Mouse (Mus musculus) embryonic fibroblast, embryonic 13.5 days (primary cell): ENCODE measurements around the gene Cyb561d1.

Experiments
- CTCF ChIP-seq: IDR thresholded peaks from 2 replicates; pipeline ENCODE4 v1.5.1; 2011; ENCODE audit warnings: mild to moderate bottlenecking, control low read depth, low read length, moderate library complexity, borderline replicate concordance; ENCODE audit not compliant: insufficient read depth
- POLR2A ChIP-seq: IDR thresholded peaks from 2 replicates; pipeline ENCODE4 v1.6.1; 2011; ENCODE audit warnings: low read depth, mild to moderate bottlenecking, control low read depth, low read length, moderate library complexity

DNA sequence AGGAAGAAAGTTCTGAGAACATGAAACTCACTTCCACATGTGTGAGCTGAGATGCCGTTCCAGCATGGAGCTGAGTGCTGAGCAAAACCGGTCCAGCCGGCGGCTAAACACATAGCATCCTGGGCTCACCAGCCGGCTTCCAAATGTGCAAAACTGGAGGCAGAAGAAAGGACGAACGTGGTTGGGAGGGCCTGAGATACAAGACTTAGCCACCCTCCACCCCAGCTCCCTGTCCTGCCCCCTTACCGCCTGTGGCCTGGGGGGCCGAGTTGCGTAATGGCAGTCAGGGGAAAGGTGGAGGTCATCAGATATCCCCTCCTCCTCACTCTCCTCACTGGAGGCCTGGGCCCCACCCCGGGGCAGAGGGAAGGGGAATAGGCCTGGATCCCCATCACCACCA is 3.5 kb upstream of the Cyb561d1 start:
- no peak for TF ChIP-seq CTCF
- TF ChIP-seq POLR2A, result no peak
